Mouse (Mus musculus) hematopoietic multipotent progenitor cell, adult 10-12 weeks (in vitro differentiated cells): Measurements from ENCODE around the gene Ly6f. TPM values are rescaled to one million over a fixed set of nuclear protein-coding genes. Genes with fewer than 3 reads are reported as not detected.

Source experiments
- polyA plus RNA-seq: library from polyadenylated mRNA; stranded (reverse); fragments of >175 nt; gene quantifications from 2 replicates; pipeline ENCODE4 v1.2.3, GENCODE M21; 2012; ENCODE audit warnings: low replicate concordance

The Ly6f gene
- polyA plus RNA-seq: not detected in 2 replicates

GRCm38 (mm10) chr15:75268121-75268520 is at the start of gene Ly6f:
Ly6f (plus strand) TSS chr15:75268421.

Other genes with a start within 250 kb of the Ly6f start
- 14.1 and 21.2 TPM in 2 replicates for gene Ly6c1, start 219.6 kb upstream of the Ly6f start, polyA plus RNA-seq
- 49.6 and 50.3 TPM in 2 replicates for gene Ly6c2, start 156.5 kb upstream of the Ly6f start, polyA plus RNA-seq
- gene Ly6g, start 113.2 kb upstream of the Ly6f start, polyA plus RNA-seq: 0.45 and 1.4 TPM in 2 replicates
- not detected in 2 replicates for gene BC025446, start 52.0 kb upstream of the Ly6f start, polyA plus RNA-seq